Mouse (Mus musculus): ENCODE data around the gene Olfr1225. TPM values are rescaled to one million over a fixed set of nuclear protein-coding genes. Genes with fewer than 3 reads are reported as not detected.
"Not testable (repeated sequence)": the region's sequence is repeated elsewhere in the genome, so short reads cannot be mapped to it uniquely, and the experiment has no call there.

Gene Olfr1225
- under 1 TPM in 1 of 3 experiments, not detected in 2; 0.13 TPM for polyA plus RNA-seq (2017; shearing (Covaris generic))

GRCm38 (mm10) chr2:89174569-89174968 is at the start of gene Olfr1225:
Gene Olfr1225, minus strand, starts transcription at chr2:89174669.
- no peak for ATAC-seq

DNA sequence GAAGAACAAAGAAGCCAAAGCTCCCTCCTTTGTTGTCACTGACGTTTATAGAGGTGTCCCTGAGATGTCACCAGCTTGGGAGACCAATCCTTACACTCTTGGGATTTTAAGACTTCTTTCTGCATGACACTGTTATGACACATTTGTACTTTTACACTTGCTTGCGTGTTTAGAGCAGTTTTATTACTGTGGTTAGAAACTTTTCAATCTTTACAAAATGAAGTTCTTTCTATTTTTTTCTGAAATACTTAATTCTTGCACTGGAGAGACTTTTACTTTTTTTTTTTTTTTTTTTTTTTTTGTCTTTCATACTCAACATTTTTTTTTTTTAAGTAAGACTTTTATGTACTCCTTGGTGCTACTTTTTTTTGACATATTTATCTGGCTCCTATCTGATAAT is 25.5 kb upstream of the Olfr1225 start, which contains the start of gene Olfr1226:
Olfr1226 (minus strand) TSS at position 101 of the 400 bp plus-strand sequence.
- ATAC-seq = no peak

- ATAC-seq = no peak
Observed at GRCm38 (mm10) chr2:89196325-89196982, 22.0 kb upstream of the Olfr1225 start.

DNA sequence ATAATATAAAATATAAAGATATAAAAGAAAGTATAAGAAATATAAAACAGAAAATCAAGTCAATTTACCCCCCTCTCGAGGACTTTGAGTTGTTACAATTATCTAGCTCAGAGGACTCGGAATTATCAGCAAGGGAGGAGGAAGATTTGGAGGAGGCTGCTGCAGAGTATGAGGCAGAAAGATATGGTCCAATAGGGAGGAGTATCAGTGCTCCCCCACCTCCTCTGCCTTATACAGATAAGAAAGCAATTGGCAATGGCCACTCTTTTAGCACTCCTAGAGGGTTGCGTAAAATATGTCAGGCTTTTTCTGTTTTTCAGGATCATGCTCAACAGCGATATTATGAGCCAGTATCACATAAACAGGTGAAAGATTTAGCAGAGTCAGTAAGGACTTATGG is 9.8 kb downstream of the Olfr1225 start:
- ATAC-seq = not testable (repeated sequence)

- ATAC-seq = not testable (repeated sequence)
Observed at GRCm38 (mm10) chr2:89163991-89164390, 10.5 kb downstream of the Olfr1225 start, which contains the start of gene Olfr1224-ps1. Gene Olfr1224-ps1, minus strand, starts transcription at chr2:89164091.

DNA sequence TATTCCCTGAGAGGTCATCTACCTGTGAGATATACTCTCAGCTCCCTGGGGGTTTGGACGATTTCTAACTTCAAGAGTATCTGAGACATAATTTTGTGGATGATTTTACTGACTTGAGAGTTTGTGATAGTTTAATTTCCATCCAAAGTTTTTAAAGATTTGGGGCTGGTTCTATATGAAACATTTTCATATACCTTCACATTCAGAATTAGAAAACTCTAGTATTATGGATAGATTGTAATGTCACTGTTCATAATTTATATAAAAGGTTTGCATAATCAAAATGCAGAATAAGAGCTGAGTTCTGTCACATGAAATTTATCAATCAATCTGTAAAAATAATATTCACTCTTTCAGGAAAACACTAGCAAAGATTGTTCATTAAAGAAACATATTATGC is 23.0 kb downstream of the Olfr1225 start, which contains the start of gene Olfr1223:
Olfr1223 (minus strand) TSS at position 101 of the 400 bp plus-strand sequence.
- no peak for ATAC-seq

- ATAC-seq = no peak
Observed at GRCm38 (mm10) chr2:89132954-89133353, 41.5 kb downstream of the Olfr1225 start, which contains the start of gene Olfr1222. Gene Olfr1222, minus strand, starts transcription at chr2:89133054.

Other genes with a start within 250 kb of the Olfr1225 start
- not detected for gene Olfr1211, start 236.6 kb downstream of the Olfr1225 start, polyA plus RNA-seq (2017; shearing (Covaris generic))
- not detected for gene Olfr1212, start 220.7 kb downstream of the Olfr1225 start, polyA plus RNA-seq (2017; shearing (Covaris generic))
- gene Gm13762, start 194.4 kb downstream of the Olfr1225 start, polyA plus RNA-seq (2017; shearing (Covaris generic)) = not detected
- gene Olfr1214, start 182.0 kb downstream of the Olfr1225 start, polyA plus RNA-seq (2017; shearing (Covaris generic)) = not detected
- gene Olfr1215, start 167.7 kb downstream of the Olfr1225 start, polyA plus RNA-seq (2017; shearing (Covaris generic)) = not detected
- not detected for gene Olfr1216, start 156.3 kb downstream of the Olfr1225 start, polyA plus RNA-seq (2017; shearing (Covaris generic))
- not detected for gene Olfr1217, start 142.6 kb downstream of the Olfr1225 start, polyA plus RNA-seq (2017; shearing (Covaris generic))
- not detected for gene Olfr1218, start 113.5 kb downstream of the Olfr1225 start, polyA plus RNA-seq (2017; shearing (Covaris generic))
- gene Olfr1219, start 91.2 kb downstream of the Olfr1225 start, polyA plus RNA-seq (2017; shearing (Covaris generic)) = not detected
- not detected for gene Olfr1220, start 67.8 kb downstream of the Olfr1225 start, polyA plus RNA-seq (2017; shearing (Covaris generic))
- gene Olfr1221, start 57.4 kb downstream of the Olfr1225 start, polyA plus RNA-seq (2017; shearing (Covaris generic)) = not detected
- not detected for gene Olfr1222, start 41.6 kb downstream of the Olfr1225 start, polyA plus RNA-seq (2017; shearing (Covaris generic))
- gene Olfr1223, start 23.1 kb downstream of the Olfr1225 start, polyA plus RNA-seq (2017; shearing (Covaris generic)) = not detected
- not detected for gene Olfr1224-ps1, start 10.6 kb downstream of the Olfr1225 start, polyA plus RNA-seq (2017; shearing (Covaris generic))
- not detected for gene Olfr1226, start 25.4 kb upstream of the Olfr1225 start, polyA plus RNA-seq (2017; shearing (Covaris generic))
- not detected for gene Olfr1228, start 79.4 kb upstream of the Olfr1225 start, polyA plus RNA-seq (2017; shearing (Covaris generic))
- not detected for gene Olfr1229, start 113.3 kb upstream of the Olfr1225 start, polyA plus RNA-seq (2017; shearing (Covaris generic))
- not detected for gene Olfr1230, start 122.6 kb upstream of the Olfr1225 start, polyA plus RNA-seq (2017; shearing (Covaris generic))
- not detected for gene Olfr1231, start 132.4 kb upstream of the Olfr1225 start, polyA plus RNA-seq (2017; shearing (Covaris generic))
- gene Olfr1232, start 155.0 kb upstream of the Olfr1225 start, polyA plus RNA-seq (2017; shearing (Covaris generic)) = not detected
- not detected for gene Olfr1233, start 167.7 kb upstream of the Olfr1225 start, polyA plus RNA-seq (2017; shearing (Covaris generic))
- gene Olfr1234, start 190.2 kb upstream of the Olfr1225 start, polyA plus RNA-seq (2017; shearing (Covaris generic)) = not detected
- gene Olfr1238, start 235.0 kb upstream of the Olfr1225 start, polyA plus RNA-seq (2017; shearing (Covaris generic)) = under 1 TPM in 1 of 3 experiments, not detected in 2; 0.48 TPM
- gene Olfr1239, start 245.7 kb upstream of the Olfr1225 start, polyA plus RNA-seq (2017; shearing (Covaris generic)) = not detected